Mouse (Mus musculus) ES-E14 (cell line): ENCODE results near the gene Prdm4. TPM values are rescaled to one million over a fixed set of nuclear protein-coding genes. Genes with fewer than 3 reads are reported as not detected.

ENCODE experiments used
- DNase-seq: peaks from one replicate; pipeline ENCODE4 v3.0.0-alpha.2; 2013; ENCODE audit warnings: low read depth, low spot score
- H3K27ac ChIP-seq: 2 replicates; pipeline ENCODE4 v1.5.1; 2012; ENCODE audit warnings: low read depth, mild to moderate bottlenecking, low read length, moderate library complexity, mixed read lengths; ENCODE audit not compliant: poor library complexity, insufficient read depth, severe bottlenecking
- H3K36me3 ChIP-seq: 2 replicates; pipeline ENCODE4 v1.6.1; 2012; ENCODE audit warnings: mild to moderate bottlenecking, low read length, moderate library complexity, mixed read lengths; ENCODE audit not compliant: control insufficient read depth, poor library complexity, insufficient read depth, severe bottlenecking
- H3K4me1 ChIP-seq, 2 experiments: fragments of 150-350 bp in 1 of 2; sonication (generic) in 1 of 2; 2 replicates each; pipeline ENCODE4 v1.6.1; 2012; ENCODE audit warnings: low read length in 2 of 2, mild to moderate bottlenecking in 1 of 2, mixed read lengths in 1 of 2; ENCODE audit not compliant: control insufficient read depth in 2 of 2, insufficient read depth in 2 of 2, poor library complexity in 1 of 2
- H3K4me3 ChIP-seq, 2 experiments: fragments of 150-350 bp in 1 of 2; sonication (generic) in 1 of 2; 2 replicates each; pipeline ENCODE4 v1.5.1; 2012; ENCODE audit warnings: low read length in 2 of 2, low read depth in 1 of 2, mild to moderate bottlenecking in 1 of 2, mixed read lengths in 1 of 2; ENCODE audit not compliant: insufficient read depth in 1 of 2, poor library complexity in 1 of 2, severe bottlenecking in 1 of 2
- H3K9ac ChIP-seq: 2 replicates; pipeline ENCODE4 v1.6.1; 2012; ENCODE audit warnings: low read depth, mild to moderate bottlenecking, low read length, mixed read lengths; ENCODE audit not compliant: poor library complexity, insufficient read depth, severe bottlenecking
- H3K9me3 ChIP-seq: fragments of 150-350 bp; sonication (generic); 2 replicates; pipeline ENCODE4 v1.6.1; 2012; ENCODE audit warnings: low read depth, mild to moderate bottlenecking, low read length; ENCODE audit not compliant: control insufficient read depth, insufficient read depth
- CHD2 ChIP-seq: IDR thresholded peaks from 2 replicates; pipeline ENCODE4 v1.6.1; 2014; ENCODE audit warnings: mild to moderate bottlenecking, low read depth, low read length, inconsistent platforms
- HCFC1 ChIP-seq: IDR thresholded peaks from 2 replicates; pipeline ENCODE4 v1.6.1; 2012; ENCODE audit warnings: low read length, inconsistent platforms, borderline replicate concordance; ENCODE audit not compliant: insufficient read depth
- MAFK ChIP-seq: IDR thresholded peaks from 2 replicates; pipeline ENCODE4 v1.6.1; 2014; ENCODE audit warnings: mild to moderate bottlenecking, low read depth, low read length, inconsistent platforms; ENCODE audit not compliant: insufficient read depth
- ZC3H11A ChIP-seq: IDR thresholded peaks from 2 replicates; pipeline ENCODE4 v1.6.1; 2012; ENCODE audit warnings: low read depth, mild to moderate bottlenecking, inconsistent platforms, low read length, borderline replicate concordance
- ZNF384 ChIP-seq: IDR thresholded peaks from 2 replicates; pipeline ENCODE4 v1.6.1; 2012; ENCODE audit warnings: low read depth, low read length, inconsistent platforms
- in situ Hi-C, 2 experiments: fragments of 600-800 bp; cut with MboI; formaldehyde crosslinking; loops; one replicate each; pipeline ENCODE4 v1.15.1; 2025; ENCODE audit warnings: low sequenced_read_pairs in 2 of 2, inconsistent platforms in 1 of 2; ENCODE audit not compliant: unreplicated experiment in 2 of 2
- total RNA-seq: library from RNA; depleted of rRNA; stranded (reverse); fragments of 300-350 nt; gene quantifications from 2 replicates; pipeline ENCODE4 v1.2.3, GENCODE M21; 2012

Prdm4 gene
- total RNA-seq, 1 experiment = 35.6 TPM

DNA sequence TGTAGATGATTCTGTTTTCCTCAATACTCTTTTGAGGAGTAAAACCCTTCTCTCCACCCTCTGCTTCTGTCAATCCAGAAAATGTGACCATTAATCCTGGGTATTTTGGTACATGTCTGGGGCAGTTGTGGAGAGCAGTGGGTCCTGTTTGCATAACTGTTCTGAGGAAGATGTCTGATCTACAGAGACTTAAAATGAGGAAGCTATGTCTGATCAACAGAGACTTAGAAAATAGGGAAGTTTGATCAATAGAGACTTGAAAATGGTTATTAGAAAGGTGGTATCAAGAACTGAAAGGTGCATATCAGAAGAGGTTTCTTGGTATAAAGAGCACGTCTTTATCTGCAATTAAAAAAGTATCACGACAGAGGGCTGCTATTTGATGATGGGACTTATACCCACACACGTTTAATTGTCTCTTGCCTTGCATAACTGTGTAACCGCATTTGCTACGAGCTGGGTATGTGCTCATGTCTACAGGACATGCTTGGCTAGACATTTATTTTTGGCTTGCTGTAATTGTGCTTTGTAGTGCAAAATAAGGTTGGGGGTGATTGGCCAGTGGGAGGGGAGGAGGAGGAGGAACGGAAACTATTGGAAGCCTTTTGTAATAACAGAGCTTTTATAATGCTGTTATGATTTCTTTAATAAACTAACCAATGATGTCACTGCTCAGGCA is 35.0 kb upstream of the Prdm4 start:
- in situ Hi-C loops = no loop called here
- H3K9me3 ChIP-seq = no peaks in the 10 kb centered on the region
- no peaks in the 10 kb centered on the region for H3K4me1 ChIP-seq
- no peak for DNase-seq
- no peak overlapping the region for H3K27ac ChIP-seq
- H3K36me3 ChIP-seq = peaks cover 35% of the 10 kb centered on the region
- H3K4me3 ChIP-seq = no peak overlapping the region
- no peak for TF ChIP-seq ZNF384
- TF ChIP-seq CHD2 = no peak
- TF ChIP-seq ZC3H11A = no peak
- TF ChIP-seq MAFK = no peak
- no peak for TF ChIP-seq HCFC1
- no peak overlapping the region for H3K9ac ChIP-seq

DNA sequence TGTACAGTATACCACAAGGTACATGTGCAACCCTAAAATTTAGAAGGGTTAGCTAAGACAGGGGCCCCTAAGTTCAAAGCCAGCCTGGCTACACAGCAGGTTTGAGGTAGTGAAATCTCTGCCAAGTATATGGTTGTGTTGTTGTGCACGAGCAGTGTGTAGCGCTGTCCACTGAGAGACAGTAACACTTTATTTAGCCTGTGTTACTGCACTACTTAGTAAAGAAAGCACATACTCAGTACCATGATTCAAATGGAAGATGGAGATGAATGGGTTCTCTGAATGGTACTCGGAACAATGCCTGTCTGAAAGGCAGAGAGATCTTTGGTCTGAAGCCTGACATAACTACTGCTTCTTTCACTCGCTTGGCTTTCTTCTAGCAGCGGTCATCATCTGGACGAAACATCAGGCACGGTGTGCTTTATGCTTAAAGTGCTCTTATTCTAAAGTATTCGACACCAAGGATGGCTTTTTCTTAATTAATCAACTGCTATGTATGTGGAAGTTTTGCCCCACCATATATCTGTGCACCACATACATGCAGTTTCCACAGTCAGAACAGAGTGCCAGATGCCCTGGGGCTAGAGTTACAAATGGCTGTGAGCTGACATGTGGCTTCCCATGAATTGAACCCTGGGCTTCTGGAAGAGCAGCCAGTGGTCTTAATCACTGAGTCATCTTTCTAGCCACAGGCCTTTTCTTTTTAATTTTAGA is 31.7 kb upstream of the Prdm4 start:
- no peak overlapping the region for H3K9ac ChIP-seq
- no peak overlapping the region for H3K27ac ChIP-seq
- H3K4me1 ChIP-seq = no peaks in the 10 kb centered on the region
- no peaks in the 10 kb centered on the region for H3K9me3 ChIP-seq
- in situ Hi-C loops = no loop called here
- H3K4me3 ChIP-seq = no peak overlapping the region
- peaks cover 37% of the 10 kb centered on the region for H3K36me3 ChIP-seq
- DNase-seq = no peak
- TF ChIP-seq ZNF384 (no peak), MAFK (no peak), ZC3H11A (no peak), CHD2 (no peak), HCFC1 (no peak)

DNA sequence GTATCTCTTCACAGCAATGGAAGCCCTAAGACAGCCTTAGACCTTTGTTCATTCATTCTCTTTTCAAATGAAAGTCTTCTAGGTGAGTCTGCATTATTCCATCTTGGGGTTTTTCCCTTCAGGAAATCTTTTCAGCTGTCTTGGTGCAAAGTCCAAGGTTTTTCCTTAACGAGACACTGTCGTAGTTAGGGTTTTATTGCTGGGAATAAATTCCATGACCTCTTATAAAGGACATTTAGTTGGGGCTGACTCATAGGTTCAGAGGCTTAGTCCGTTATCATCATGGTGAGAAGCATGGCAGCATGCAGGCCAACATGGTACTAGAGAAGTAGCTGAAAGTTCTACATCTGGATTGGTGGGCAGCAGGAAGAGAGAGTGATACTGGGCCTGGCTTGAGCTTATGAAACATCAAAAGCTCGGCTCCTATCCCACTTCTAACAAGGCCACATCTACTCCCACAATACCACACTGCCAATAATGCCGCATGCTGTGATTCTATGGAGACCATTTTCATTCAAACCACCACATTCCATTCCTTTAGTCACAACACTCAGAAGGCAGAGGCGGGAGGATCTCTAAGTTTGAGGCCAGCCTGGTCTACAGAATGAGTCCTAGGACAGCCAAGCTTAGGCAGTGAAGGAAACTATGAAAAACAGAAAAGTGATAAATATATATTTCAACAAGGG is 19.5 kb upstream of the Prdm4 start:
- no peak for DNase-seq
- in situ Hi-C loops = no loop called here
- H3K9me3 ChIP-seq = no peaks in the 10 kb centered on the region
- no peaks in the 10 kb centered on the region; a peak in 1 of 4 replicates for H3K4me1 ChIP-seq
- H3K9ac ChIP-seq = no peak overlapping the region
- peaks cover 28% of the 10 kb centered on the region for H3K36me3 ChIP-seq
- no peak overlapping the region for H3K4me3 ChIP-seq
- H3K27ac ChIP-seq = no peak overlapping the region
- TF ChIP-seq ZNF384 (no peak), CHD2 (no peak), ZC3H11A (no peak), MAFK (no peak), HCFC1 (no peak)

DNA sequence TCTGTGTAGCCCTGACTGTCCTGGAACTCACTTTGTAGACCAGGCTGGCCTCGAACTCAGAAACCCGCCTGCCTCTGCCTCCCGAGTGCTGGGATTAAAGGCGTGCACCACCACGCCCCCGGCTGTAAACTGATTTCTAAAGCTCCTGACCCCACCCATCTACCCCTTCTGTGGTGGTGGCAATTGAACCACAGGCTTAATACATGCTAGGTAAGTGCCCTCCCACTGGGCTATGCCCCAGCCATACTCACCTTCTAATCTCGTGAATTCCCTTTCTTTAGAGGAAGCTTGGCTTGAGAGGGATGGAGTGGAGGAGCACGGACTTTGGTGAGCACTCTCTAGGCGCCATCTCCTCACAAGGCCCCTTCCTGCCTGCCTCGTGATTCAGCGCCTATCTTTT is 13.0 kb upstream of the Prdm4 start:
- Histone ChIP-seq H3K4me1 (peaks cover 0 to 3% of the 10 kb centered on the region in 2 experiments; a peak in 2 of 4 replicates), H3K4me3 (no peak overlapping the region), H3K36me3 (no peaks in the 10 kb centered on the region), H3K9ac (no peak overlapping the region), H3K27ac (no peak overlapping the region), H3K9me3 (no peaks in the 10 kb centered on the region)
- TF ChIP-seq ZNF384 (no peak), CHD2 (no peak), ZC3H11A (no peak), HCFC1 (no peak), MAFK (no peak)
- DNase-seq = no peak
- in situ Hi-C loops = no loop called here
